Comparison of ENCODE assay signal across 13 mouse cellular contexts in genomic region chr16:43081995-43082394, GRCm38 (mm10).
DNase-seq lines count a peak whose midpoint lies in the region.
"Had no signal": no experiment of that assay in that cellular context is flagged by ENCODE, and none has a peak within 500 bp of the region (broad histone marks: within the 10 kb centered on the region; RNA-seq: fewer than 3 reads in every experiment).

No protein-coding gene starts in this region.

- peak; percentile 13 for DNase-seq in gastrocnemius, postnatal 10 days
- DNase-seq in gastrocnemius, postnatal 25 days: no peak
- DNase-seq in layer of hippocampus, adult 9-11 months: peak; percentile 19
- no peak for DNase-seq in layer of hippocampus, adult 11-12 months (ENCODE audit: low spot score)
- peak; percentile 25 for DNase-seq in brain, adult 2 months (ENCODE audit: low read depth, low spot score)
- no peak for DNase-seq in ovary, adult 18-20 months (ENCODE audit: low spot score)
- no peak for DNase-seq in left cerebral cortex, adult 8-10 months (ENCODE audit: low spot score in 2 of 2)
- DNase-seq: adrenal gland, postnatal 25 days; cerebellum, adult 11-12 months; cerebellum, postnatal 36 days; liver, embryonic 13.5 days; lung, embryonic 14.5 days; lung, postnatal 4 days had no signal

Comparison
In these comparisons a context has a peak if more than half of its experiments do, and no peak if none do; other contexts are left out.
1. DNase-seq: peak in gastrocnemius, postnatal 10 days (single experiment), layer of hippocampus, adult 9-11 months (single experiment) and brain, adult 2 months (single experiment); none in gastrocnemius, postnatal 25 days (single experiment), layer of hippocampus, adult 11-12 months (single experiment), ovary, adult 18-20 months (single experiment) and left cerebral cortex, adult 8-10 months (0 of 2).